Mouse (Mus musculus): Measurements from ENCODE around the gene Fkrp. TPM values are rescaled to one million over a fixed set of nuclear protein-coding genes. Genes with fewer than 3 reads are reported as not detected.

Gene Fkrp
- polyA plus RNA-seq, 1 experiment from 2014 or later = 8.7 TPM

DNA sequence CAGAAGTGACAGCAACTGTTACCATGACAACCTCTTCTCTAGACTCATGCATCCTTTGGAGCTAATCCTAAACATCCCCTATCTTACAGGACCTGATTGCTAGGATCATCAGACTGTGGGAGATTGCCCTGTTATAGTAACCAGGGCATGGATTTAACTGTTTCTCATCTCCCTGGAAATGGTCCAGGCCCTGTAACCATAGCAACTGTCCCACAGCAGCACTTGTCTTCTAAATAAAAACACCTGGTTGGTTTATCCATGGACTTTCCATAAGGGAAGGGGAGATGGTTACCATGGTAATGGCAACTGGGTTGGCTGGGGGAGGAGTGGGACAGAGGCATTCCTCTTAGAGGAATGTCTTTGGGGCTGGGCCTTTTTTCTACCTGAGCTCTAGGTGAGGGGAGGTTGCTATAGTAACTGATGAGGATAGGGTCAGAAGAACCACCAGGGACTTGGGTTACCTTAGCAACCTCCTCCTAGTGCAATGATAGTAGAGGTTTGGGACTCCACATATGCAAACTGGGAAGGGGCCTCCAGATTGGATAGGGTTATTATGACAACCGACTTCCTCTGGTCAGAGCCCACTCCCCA is 1.1 kb downstream of the Fkrp start, which contains the start of gene Strn4:
Gene Strn4 (plus strand): TSS at position 539 of the 591 bp plus-strand sequence.
- peaks cover 39% of the 10 kb centered on the region for H3K4me1 ChIP-seq (ENCODE audit: insufficient read depth)

DNA sequence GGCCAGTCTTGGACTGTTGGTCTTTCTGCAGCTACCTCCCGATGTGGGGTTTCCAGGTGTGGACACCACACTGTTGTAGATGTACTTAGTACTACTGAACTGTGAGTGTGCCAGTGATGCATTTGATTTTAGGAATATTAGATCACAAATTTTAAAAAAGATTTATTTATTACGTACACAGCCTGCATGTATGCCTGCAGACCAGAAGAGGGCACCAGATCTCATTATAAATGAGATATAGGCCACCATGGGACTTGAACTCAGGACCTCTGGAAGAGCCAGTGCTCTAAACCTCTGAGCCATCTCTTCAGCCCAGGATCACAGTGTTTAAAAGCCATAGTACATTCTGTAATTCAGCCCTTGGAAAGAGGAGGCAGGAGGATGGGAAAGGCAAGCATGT is 4.0 kb downstream of the Fkrp start:
- WGBS (ENCODE audit: insufficient replicate concordance) = 74% methylated on average over 2 of the region's 2 CpGs
- Histone ChIP-seq H3K27ac (ENCODE audit: low read depth) (no peak overlapping the region), H3K4me3 (ENCODE audit: low read depth, low read length) (no peak overlapping the region), H3K4me1 (ENCODE audit: insufficient read depth) (peaks cover 14% of the 10 kb centered on the region), H3K36me3 (replicated peaks; ENCODE audit: insufficient read depth, low read length) (no peaks in the 10 kb centered on the region; the same call in 1 of the 2 replicates), H3K9ac (replicated peaks) (no peak overlapping the region), H3K9me3 (ENCODE audit: low read length) (no peaks in the 10 kb centered on the region), H3K4me2 (ENCODE audit: low read depth, low read length) (no peak overlapping the region), H3K27me3 (ENCODE audit: insufficient read depth, low read length) (no peaks in the 10 kb centered on the region)
- TF ChIP-seq CTCF (IDR thresholded peaks at IDR 0.05; ENCODE audit: low read depth) (peak; percentile 54), EP300 (IDR thresholded peaks at IDR 0.05; ENCODE audit: low read depth) (no peak)
- no peak for ATAC-seq
- DNase-seq = no peak

More for the DNA sequence above, 1.1 kb downstream of the Fkrp start, which contains the start of gene Strn4:
- DNase-seq = no peak
- Histone ChIP-seq H3K4me3 (ENCODE audit: low read depth, low read length) (peak within 1 kb of the TSS; percentile 98), H3K36me3 (replicated peaks; ENCODE audit: insufficient read depth, low read length) (no peaks in the 10 kb centered on the region; the same call in 1 of the 2 replicates), H3K9ac (replicated peaks) (peak within 1 kb of the TSS; percentile 98), H3K27ac (ENCODE audit: low read depth) (peak within 1 kb of the TSS; percentile 92), H3K4me2 (ENCODE audit: low read depth, low read length) (peak within 1 kb of the TSS; percentile 97), H3K9me3 (ENCODE audit: low read length) (no peaks in the 10 kb centered on the region), H3K27me3 (ENCODE audit: insufficient read depth, low read length) (no peaks in the 10 kb centered on the region)
- 11% methylated on average over 1 of the region's 1 CpGs for WGBS (ENCODE audit: insufficient replicate concordance)
- TF ChIP-seq CTCF (IDR thresholded peaks at IDR 0.05; ENCODE audit: low read depth) = no peak
- no peak for TF ChIP-seq EP300 (IDR thresholded peaks at IDR 0.05; ENCODE audit: low read depth)
- no peak for ATAC-seq

DNA sequence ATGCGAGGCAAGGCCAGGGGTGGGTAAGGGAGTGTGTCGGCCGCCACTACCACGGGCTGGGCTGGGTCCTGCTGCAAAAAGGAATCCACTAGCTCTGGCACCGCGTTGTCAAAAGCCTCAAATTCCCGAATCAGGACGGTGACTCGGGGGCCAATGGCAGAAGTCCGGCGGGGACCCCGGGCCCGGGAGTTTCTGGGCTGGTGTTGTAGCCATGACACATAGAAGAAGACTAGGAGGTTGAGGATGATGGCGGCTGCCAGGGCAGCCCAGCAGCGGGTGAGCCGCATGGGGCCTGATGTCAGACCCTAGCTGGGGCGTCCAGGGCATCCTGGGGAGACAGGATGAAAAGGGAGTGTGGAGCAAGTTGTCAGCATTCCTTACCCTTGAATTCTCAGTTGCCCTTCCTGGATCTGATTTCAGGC is 4.9 kb downstream of the Fkrp start:
- DNase-seq (no peak), ATAC-seq (no peak)
- TF ChIP-seq CTCF (IDR thresholded peaks at IDR 0.05; ENCODE audit: low read depth) (no peak), EP300 (IDR thresholded peaks at IDR 0.05; ENCODE audit: low read depth) (no peak)
- no peaks in the 10 kb centered on the region for H3K9me3 ChIP-seq (ENCODE audit: low read length)
- 0 out of 2 replicates have a peak overlapping the region, but pooled peaks have one; percentile 34 for H3K4me2 ChIP-seq (ENCODE audit: low read depth, low read length)
- H3K4me1 ChIP-seq (ENCODE audit: insufficient read depth) = peaks cover 8% of the 10 kb centered on the region
- WGBS (ENCODE audit: insufficient replicate concordance) = 57% methylated on average over 17 of the region's 17 CpGs
- H3K9ac ChIP-seq (replicated peaks) = no peak overlapping the region
- H3K27ac ChIP-seq (ENCODE audit: low read depth) = no peak overlapping the region
- H3K36me3 ChIP-seq (replicated peaks; ENCODE audit: insufficient read depth, low read length) = no peaks in the 10 kb centered on the region; the same call in 1 of the 2 replicates
- no peak overlapping the region for H3K4me3 ChIP-seq (ENCODE audit: low read depth, low read length)
- no peaks in the 10 kb centered on the region for H3K27me3 ChIP-seq (ENCODE audit: insufficient read depth, low read length)

DNA sequence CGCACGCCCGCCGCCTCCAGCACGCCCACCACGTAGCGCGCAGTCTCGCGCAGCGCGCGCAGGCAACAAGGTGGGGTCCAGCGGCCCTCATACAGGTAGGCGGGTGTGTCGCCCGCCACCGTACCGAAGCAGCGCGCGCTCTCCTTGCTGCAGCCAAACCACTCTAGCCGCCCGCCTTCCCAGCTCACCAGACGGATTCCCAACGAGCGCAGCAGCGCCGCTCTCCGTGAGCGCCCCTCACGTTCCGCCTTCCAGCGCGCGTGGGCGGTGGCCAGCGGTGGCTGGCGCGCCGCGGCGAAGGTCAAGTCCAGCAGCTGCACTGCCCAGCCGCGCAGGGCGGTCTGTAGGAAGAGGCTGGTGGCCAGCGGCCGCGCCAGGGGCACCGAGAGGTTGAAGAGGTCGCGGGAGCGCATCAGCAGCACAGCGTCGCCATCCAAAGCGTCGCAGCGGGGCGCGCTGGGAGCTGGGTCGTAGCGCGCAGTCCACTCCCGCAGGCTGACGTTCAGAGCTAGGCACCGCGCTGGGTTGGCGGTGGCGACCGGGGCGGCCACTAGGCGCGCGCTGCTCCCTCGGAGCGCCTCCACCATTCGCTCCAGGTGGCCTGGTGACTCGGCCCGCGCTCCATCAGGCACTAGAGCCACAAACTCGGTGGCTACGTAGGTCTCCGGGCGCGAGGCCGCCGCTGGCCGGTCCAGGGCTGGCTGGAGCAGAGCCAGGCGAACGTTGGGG is 5.4 kb downstream of the Fkrp start:
- H3K27me3 ChIP-seq (ENCODE audit: insufficient read depth, low read length) = no peaks in the 10 kb centered on the region
- peaks cover 8% of the 10 kb centered on the region for H3K4me1 ChIP-seq (ENCODE audit: insufficient read depth)
- H3K36me3 ChIP-seq (replicated peaks; ENCODE audit: insufficient read depth, low read length) = no peaks in the 10 kb centered on the region; the same call in 1 of the 2 replicates
- peak overlapping the region; percentile 34 for H3K4me2 ChIP-seq (ENCODE audit: low read depth, low read length)
- H3K4me3 ChIP-seq (ENCODE audit: low read depth, low read length) = no peak overlapping the region; the same call in 1 of the 2 replicates
- ATAC-seq (peak; percentile 26), DNase-seq (no peak)
- no peak overlapping the region for H3K9ac ChIP-seq (replicated peaks)
- H3K27ac ChIP-seq (ENCODE audit: low read depth) = no peak overlapping the region
- 49% methylated on average over 83 of the region's 90 CpGs for WGBS (ENCODE audit: insufficient replicate concordance)
- TF ChIP-seq EP300 (IDR thresholded peaks at IDR 0.05; ENCODE audit: low read depth) = no peak
- no peaks in the 10 kb centered on the region for H3K9me3 ChIP-seq (ENCODE audit: low read length)

DNA sequence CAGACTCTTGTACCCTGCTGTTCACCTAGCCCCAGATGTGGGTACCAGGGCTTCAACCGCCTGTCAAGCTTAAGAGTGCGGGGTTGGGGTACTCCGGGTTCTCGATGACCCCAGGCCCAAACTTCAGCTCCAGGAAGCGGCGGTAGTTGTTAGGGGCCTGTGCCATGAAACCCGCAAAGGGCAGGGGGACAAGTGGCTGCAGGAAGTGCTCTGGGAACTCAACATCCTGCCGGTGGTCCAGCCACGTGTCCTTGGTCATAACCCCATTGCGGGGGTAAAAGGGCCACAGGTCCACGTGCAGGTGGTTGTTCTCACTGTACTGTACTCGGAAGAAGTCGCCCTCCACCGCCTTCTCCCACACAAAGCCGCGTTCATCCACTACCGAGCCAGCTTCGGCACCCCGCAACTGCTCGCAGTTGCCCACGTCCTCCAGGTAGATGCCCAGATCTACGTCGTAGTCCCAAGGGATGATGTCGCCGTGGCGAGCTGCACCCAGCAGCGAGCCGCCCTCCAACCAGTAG is 6.1 kb downstream of the Fkrp start:
- no peak for ATAC-seq
- Histone ChIP-seq H3K4me2 (ENCODE audit: low read depth, low read length) (no peak overlapping the region), H3K27me3 (ENCODE audit: insufficient read depth, low read length) (no peaks in the 10 kb centered on the region), H3K9me3 (ENCODE audit: low read length) (no peaks in the 10 kb centered on the region), H3K4me1 (ENCODE audit: insufficient read depth) (0 out of 2 replicates have a peak, but pooled peaks cover 2% of the 10 kb centered on the region), H3K4me3 (ENCODE audit: low read depth, low read length) (no peak overlapping the region), H3K9ac (replicated peaks) (no peak overlapping the region), H3K27ac (ENCODE audit: low read depth) (no peak overlapping the region), H3K36me3 (replicated peaks; ENCODE audit: insufficient read depth, low read length) (no peaks in the 10 kb centered on the region; the same call in 1 of the 2 replicates)
- no peak for DNase-seq
- 75% methylated on average over 28 of the region's 28 CpGs for WGBS (ENCODE audit: insufficient replicate concordance)
- TF ChIP-seq CTCF (IDR thresholded peaks at IDR 0.05; ENCODE audit: low read depth) (no peak), EP300 (IDR thresholded peaks at IDR 0.05; ENCODE audit: low read depth) (no peak)

DNA sequence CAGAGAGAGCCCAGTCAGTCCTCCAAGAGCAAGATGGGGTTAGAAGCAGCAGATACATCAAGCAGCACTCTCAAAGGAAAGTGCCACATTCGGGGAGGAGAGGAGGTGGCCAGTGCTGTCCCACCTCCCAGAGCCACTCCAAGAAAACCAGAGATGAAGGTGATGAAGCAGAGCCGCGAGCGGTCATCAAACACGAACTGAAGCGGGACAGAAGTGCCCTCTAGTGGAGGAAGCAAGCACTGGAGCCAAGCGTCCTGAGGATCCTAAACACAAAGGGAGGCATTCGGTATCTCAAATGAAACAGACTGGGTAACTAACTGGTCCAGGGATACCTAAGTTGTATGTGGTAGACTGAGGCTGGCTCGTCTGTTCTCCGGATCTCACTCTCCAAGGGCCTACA is 6.8 kb downstream of the Fkrp start:
- DNase-seq (peak; percentile 74), ATAC-seq (peak; percentile 60)
- TF ChIP-seq CTCF (IDR thresholded peaks at IDR 0.05; ENCODE audit: low read depth) (peak; percentile 95), EP300 (IDR thresholded peaks at IDR 0.05; ENCODE audit: low read depth) (no peak)
- WGBS (ENCODE audit: insufficient replicate concordance) = 27% methylated on average over 10 of the region's 10 CpGs
- Histone ChIP-seq H3K27me3 (ENCODE audit: insufficient read depth, low read length) (no peaks in the 10 kb centered on the region), H3K9ac (replicated peaks) (no peak overlapping the region), H3K4me1 (ENCODE audit: insufficient read depth) (0 out of 2 replicates have a peak, but pooled peaks cover 2% of the 10 kb centered on the region), H3K27ac (ENCODE audit: low read depth) (no peak overlapping the region), H3K36me3 (replicated peaks; ENCODE audit: insufficient read depth, low read length) (no peaks in the 10 kb centered on the region; the same call in 1 of the 2 replicates), H3K9me3 (ENCODE audit: low read length) (no peaks in the 10 kb centered on the region), H3K4me3 (ENCODE audit: low read depth, low read length) (no peak overlapping the region), H3K4me2 (ENCODE audit: low read depth, low read length) (no peak overlapping the region)

Data from liver, postnatal 0 days (tissue).